Mouse (Mus musculus): ENCODE measurements at regions not wholly inside any gene's neighbourhood (a gene's known extent, or its start where the extent isn't known, plus 50 kb on each side); places are given as distances from the start of the nearest gene placed in this dataset.

- Histone ChIP-seq H3K4me3 (no peak overlapping the region), H3K27ac (no peak overlapping the region), H3K4me2 (no peak overlapping the region), H3K27me3 (no peaks in the 10 kb centered on the region), H3K9me3 (no peaks in the 10 kb centered on the region), H3K36me3 (no peaks in the 10 kb centered on the region), H3K4me1 (no peaks in the 10 kb centered on the region), H3K9ac (no peak overlapping the region)
- ATAC-seq (ENCODE audit: insufficient number of reproducible peaks, low FRiP score, low TSS enrichment, low read depth): no peak
- 69% methylated on average over 10 of the region's 10 CpGs for WGBS
Observed at GRCm38 (mm10) chr16:30671584-30671983, 72.1 kb downstream of the Fam43a start.

- Histone ChIP-seq H3K9me3 (no peaks in the 10 kb centered on the region), H3K36me3 (no peaks in the 10 kb centered on the region), H3K9ac (no peak overlapping the region), H3K27me3 (no peaks in the 10 kb centered on the region), H3K4me2 (no peak overlapping the region), H3K27ac (no peak overlapping the region), H3K4me3 (no peak overlapping the region), H3K4me1 (no peaks in the 10 kb centered on the region)
- WGBS: 61% methylated on average over 15 of the region's 15 CpGs
- ATAC-seq (ENCODE audit: insufficient number of reproducible peaks, low FRiP score, low TSS enrichment, low read depth): no peak
Observed at GRCm38 (mm10) chr16:30672776-30673550, 73.4 kb downstream of the Fam43a start.

GRCm38 (mm10) chr16:30673662-30674061 lies 74.1 kb downstream of the Fam43a start:
- 62% methylated on average over 15 of the region's 15 CpGs for WGBS
- Histone ChIP-seq H3K36me3 (no peaks in the 10 kb centered on the region), H3K4me1 (no peaks in the 10 kb centered on the region), H3K9ac (no peak overlapping the region), H3K4me3 (no peak overlapping the region), H3K27me3 (no peaks in the 10 kb centered on the region), H3K9me3 (no peaks in the 10 kb centered on the region), H3K27ac (no peak overlapping the region), H3K4me2 (no peak overlapping the region)
- ATAC-seq (ENCODE audit: insufficient number of reproducible peaks, low FRiP score, low TSS enrichment, low read depth): no peak

GRCm38 (mm10) chr16:30675829-30676228 lies 76.3 kb downstream of the Fam43a start:
- WGBS: 54% methylated on average over 4 of the region's 4 CpGs
- Histone ChIP-seq H3K9me3 (no peaks in the 10 kb centered on the region), H3K4me2 (no peak overlapping the region), H3K27ac (no peak overlapping the region), H3K4me3 (no peak overlapping the region), H3K4me1 (no peaks in the 10 kb centered on the region), H3K9ac (no peak overlapping the region), H3K27me3 (no peaks in the 10 kb centered on the region), H3K36me3 (no peaks in the 10 kb centered on the region)
- no peak for ATAC-seq (ENCODE audit: insufficient number of reproducible peaks, low FRiP score, low TSS enrichment, low read depth)

- Histone ChIP-seq H3K27ac (no peak overlapping the region), H3K4me3 (no peak overlapping the region), H3K4me2 (no peak overlapping the region), H3K9me3 (no peaks in the 10 kb centered on the region), H3K27me3 (no peaks in the 10 kb centered on the region), H3K9ac (no peak overlapping the region), H3K4me1 (no peaks in the 10 kb centered on the region), H3K36me3 (no peaks in the 10 kb centered on the region)
- WGBS: 84% methylated on average over 4 of the region's 4 CpGs
- ATAC-seq (ENCODE audit: insufficient number of reproducible peaks, low FRiP score, low TSS enrichment, low read depth): no peak
Observed at GRCm38 (mm10) chr16:30677016-30677415, 77.5 kb downstream of the Fam43a start.

- Histone ChIP-seq H3K27me3 (no peaks in the 10 kb centered on the region), H3K9ac (no peak overlapping the region), H3K27ac (no peak overlapping the region), H3K4me2 (no peak overlapping the region), H3K4me3 (no peak overlapping the region), H3K36me3 (no peaks in the 10 kb centered on the region), H3K4me1 (no peaks in the 10 kb centered on the region), H3K9me3 (no peaks in the 10 kb centered on the region)
- 80% methylated on average over 7 of the region's 7 CpGs for WGBS
- no peak for ATAC-seq (ENCODE audit: insufficient number of reproducible peaks, low FRiP score, low TSS enrichment, low read depth)
Observed at GRCm38 (mm10) chr16:30677896-30678707, 78.6 kb downstream of the Fam43a start.

GRCm38 (mm10) chr16:30678708-30679492 lies 79.4 kb downstream of the Fam43a start:
- no peak overlapping the region for H3K4me2 ChIP-seq
- H3K9me3 ChIP-seq: no peaks in the 10 kb centered on the region
- ATAC-seq (ENCODE audit: insufficient number of reproducible peaks, low FRiP score, low TSS enrichment, low read depth): no peak
- no peaks in the 10 kb centered on the region for H3K4me1 ChIP-seq
- H3K27me3 ChIP-seq: no peaks in the 10 kb centered on the region
- no peak overlapping the region for H3K4me3 ChIP-seq
- no peak overlapping the region for H3K27ac ChIP-seq
- 74% methylated on average over 9 of the region's 9 CpGs for WGBS
- no peaks in the 10 kb centered on the region for H3K36me3 ChIP-seq
- H3K9ac ChIP-seq: no peak overlapping the region

GRCm38 (mm10) chr16:30679493-30679811 lies 79.9 kb downstream of the Fam43a start:
- Histone ChIP-seq H3K4me1 (no peaks in the 10 kb centered on the region), H3K9ac (no peak overlapping the region), H3K36me3 (no peaks in the 10 kb centered on the region), H3K27ac (no peak overlapping the region), H3K9me3 (no peaks in the 10 kb centered on the region), H3K4me3 (no peak overlapping the region), H3K4me2 (no peak overlapping the region), H3K27me3 (no peaks in the 10 kb centered on the region)
- 74% methylated on average over 3 of the region's 3 CpGs for WGBS
- ATAC-seq (ENCODE audit: insufficient number of reproducible peaks, low FRiP score, low TSS enrichment, low read depth): no peak

- no peak for ATAC-seq (ENCODE audit: insufficient number of reproducible peaks, low FRiP score, low TSS enrichment, low read depth)
- Histone ChIP-seq H3K27me3 (no peaks in the 10 kb centered on the region), H3K4me3 (no peak overlapping the region), H3K9me3 (no peaks in the 10 kb centered on the region), H3K9ac (no peak overlapping the region), H3K36me3 (no peaks in the 10 kb centered on the region), H3K4me1 (no peaks in the 10 kb centered on the region), H3K27ac (no peak overlapping the region), H3K4me2 (no peak overlapping the region)
- 76% methylated on average over 4 of the region's 4 CpGs for WGBS
Observed at GRCm38 (mm10) chr16:30681421-30681820, 81.9 kb downstream of the Fam43a start.

GRCm38 (mm10) chr16:30683986-30684385 lies 84.5 kb downstream of the Fam43a start:
- Histone ChIP-seq H3K4me2 (no peak overlapping the region), H3K4me1 (no peaks in the 10 kb centered on the region), H3K9me3 (no peaks in the 10 kb centered on the region), H3K4me3 (no peak overlapping the region), H3K27ac (no peak overlapping the region), H3K27me3 (no peaks in the 10 kb centered on the region), H3K9ac (no peak overlapping the region), H3K36me3 (no peaks in the 10 kb centered on the region)
- ATAC-seq (ENCODE audit: insufficient number of reproducible peaks, low FRiP score, low TSS enrichment, low read depth): no peak
- WGBS: 91% methylated on average over 3 of the region's 3 CpGs

GRCm38 (mm10) chr16:30686536-30686935 lies 87.0 kb downstream of the Fam43a start:
- Histone ChIP-seq H3K4me1 (no peaks in the 10 kb centered on the region), H3K36me3 (no peaks in the 10 kb centered on the region), H3K4me3 (no peak overlapping the region), H3K9me3 (no peaks in the 10 kb centered on the region), H3K27me3 (no peaks in the 10 kb centered on the region), H3K4me2 (no peak overlapping the region), H3K9ac (no peak overlapping the region), H3K27ac (no peak overlapping the region)
- ATAC-seq (ENCODE audit: insufficient number of reproducible peaks, low FRiP score, low TSS enrichment, low read depth): no peak
- WGBS: 60% methylated on average over 6 of the region's 6 CpGs

- no peak; the same call in 1 of the 2 replicates for ATAC-seq (ENCODE audit: insufficient number of reproducible peaks, low FRiP score, low TSS enrichment, low read depth)
- H3K4me1 ChIP-seq: peaks cover 4% of the 10 kb centered on the region; the same call in 1 of the 2 replicates
- 84% methylated on average over 6 of the region's 6 CpGs for WGBS
- no peaks in the 10 kb centered on the region for H3K27me3 ChIP-seq
- H3K36me3 ChIP-seq: no peaks in the 10 kb centered on the region
- no peak overlapping the region for H3K4me2 ChIP-seq
- no peak overlapping the region for H3K9ac ChIP-seq
- H3K27ac ChIP-seq: no peak overlapping the region
- H3K4me3 ChIP-seq: no peak overlapping the region
- no peaks in the 10 kb centered on the region for H3K9me3 ChIP-seq
Observed at GRCm38 (mm10) chr16:30687225-30687624, 87.7 kb downstream of the Fam43a start.

All from limb, embryonic 15.5 days (tissue).